Mouse (Mus musculus) cortical plate, adult 2 months (tissue): ENCODE results near the gene Nlrp6.

Experiments used
- CTCF ChIP-seq: fragments of 200-500 bp; IDR thresholded peaks from 2 replicates; pipeline ENCODE4 v1.5.1; 2011; ENCODE audit warnings: mild to moderate bottlenecking, control low read depth, low read length; ENCODE audit not compliant: insufficient read depth; ENCODE audit errors: extremely low read depth
- POLR2A ChIP-seq: fragments of 200-500 bp; IDR thresholded peaks from 2 replicates; pipeline ENCODE4 v1.6.1; 2011; ENCODE audit warnings: mild to moderate bottlenecking, low read length, control low read depth; ENCODE audit not compliant: insufficient read depth; ENCODE audit errors: extremely low read depth

DNA sequence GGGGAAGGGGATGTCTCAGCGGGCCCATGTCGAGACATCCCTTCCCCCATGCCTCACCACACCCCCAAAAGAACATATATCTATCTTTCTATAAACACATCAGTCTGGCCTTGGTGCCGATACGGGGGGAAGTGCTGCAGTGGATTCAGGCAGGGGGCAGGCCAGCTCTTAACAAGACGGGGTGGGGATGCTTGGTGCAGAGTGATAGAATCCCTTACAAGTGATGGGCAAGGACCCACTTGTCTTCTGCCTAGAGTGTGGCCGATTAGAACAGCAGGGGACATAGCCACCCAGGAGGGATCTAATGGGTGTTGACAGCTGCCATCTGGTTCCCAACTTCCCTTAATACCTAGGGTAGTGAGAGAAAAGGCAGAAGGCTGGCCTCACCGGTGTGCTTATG lies 50.2 kb downstream of the Nlrp6 start:
- TF ChIP-seq CTCF: no peak
- no peak for TF ChIP-seq POLR2A
